Mouse (Mus musculus): ENCODE results near the gene Wnt8b. TPM values are rescaled to one million over a fixed set of nuclear protein-coding genes. Genes with fewer than 3 reads are reported as not detected.

Gene Wnt8b
- total RNA-seq (2012; rRNA removed) = 0.27 and 0.69 TPM in 2 replicates

- Histone ChIP-seq H3K27ac (ENCODE audit: insufficient read depth, low read depth, low read length, poor library complexity, severe bottlenecking) (no peak within 1 kb of the TSS), H3K9me3 (ENCODE audit: control insufficient read depth, insufficient read depth, low read depth, low read length) (no peaks in the 10 kb centered on the region), H3K9ac (ENCODE audit: insufficient read depth, low read depth, low read length, poor library complexity, severe bottlenecking) (no peak within 1 kb of the TSS), H3K4me3 (ENCODE audit: insufficient read depth in 1 of 2, low read depth in 1 of 2, low read length in 2 of 2, poor library complexity in 1 of 2, severe bottlenecking in 1 of 2) (no peak within 1 kb of the TSS), H3K36me3 (ENCODE audit: control insufficient read depth, insufficient read depth, low read length, poor library complexity, severe bottlenecking) (no peaks in the 10 kb centered on the region), H3K4me1 (ENCODE audit: control insufficient read depth in 2 of 2, insufficient read depth in 2 of 2, low read length in 2 of 2, poor library complexity in 1 of 2) (no peaks in the 10 kb centered on the region)
- no peak for DNase-seq (ENCODE audit: low read depth, low spot score)
- TF ChIP-seq ZNF384 (IDR thresholded peaks at IDR 0.05; ENCODE audit: low read depth, low read length) (no peak), MAFK (IDR thresholded peaks at IDR 0.05; ENCODE audit: insufficient read depth, low read depth, low read length) (no peak), ZC3H11A (IDR thresholded peaks at IDR 0.05; ENCODE audit: borderline replicate concordance, low read depth, low read length) (no peak), HCFC1 (IDR thresholded peaks at IDR 0.05; ENCODE audit: borderline replicate concordance, insufficient read depth, low read length) (no peak), CHD2 (IDR thresholded peaks at IDR 0.05; ENCODE audit: low read depth, low read length) (no peak)
- in situ Hi-C loops (cut with MboI; ENCODE audit: low sequenced_read_pairs in 2 of 2, unreplicated experiment in 2 of 2) = no loop called here
Observed at GRCm38 (mm10) chr19:44493128-44493527, at the start of gene Wnt8b. Gene Wnt8b, plus strand, starts transcription at chr19:44493472.

GRCm38 (mm10) chr19:44445755-44446154 lies 47.5 kb upstream of the Wnt8b start:
- no peaks in the 10 kb centered on the region for H3K4me1 ChIP-seq (ENCODE audit: control insufficient read depth in 2 of 2, insufficient read depth in 2 of 2, low read length in 2 of 2, poor library complexity in 1 of 2)
- no peaks in the 10 kb centered on the region for H3K9me3 ChIP-seq (ENCODE audit: control insufficient read depth, insufficient read depth, low read depth, low read length)
- no peak overlapping the region for H3K27ac ChIP-seq (ENCODE audit: insufficient read depth, low read depth, low read length, poor library complexity, severe bottlenecking)
- DNase-seq (ENCODE audit: low read depth, low spot score) = no peak
- H3K36me3 ChIP-seq (ENCODE audit: control insufficient read depth, insufficient read depth, low read length, poor library complexity, severe bottlenecking) = no peaks in the 10 kb centered on the region
- no peak overlapping the region for H3K4me3 ChIP-seq (ENCODE audit: insufficient read depth in 1 of 2, low read depth in 1 of 2, low read length in 2 of 2, poor library complexity in 1 of 2, severe bottlenecking in 1 of 2)
- H3K9ac ChIP-seq (ENCODE audit: insufficient read depth, low read depth, low read length, poor library complexity, severe bottlenecking) = no peak overlapping the region
- TF ChIP-seq HCFC1 (IDR thresholded peaks at IDR 0.05; ENCODE audit: borderline replicate concordance, insufficient read depth, low read length) = no peak
- no peak for TF ChIP-seq ZC3H11A (IDR thresholded peaks at IDR 0.05; ENCODE audit: borderline replicate concordance, low read depth, low read length)
- TF ChIP-seq MAFK (IDR thresholded peaks at IDR 0.05; ENCODE audit: insufficient read depth, low read depth, low read length) = no peak
- no peak for TF ChIP-seq CHD2 (IDR thresholded peaks at IDR 0.05; ENCODE audit: low read depth, low read length)
- no peak for TF ChIP-seq ZNF384 (IDR thresholded peaks at IDR 0.05; ENCODE audit: low read depth, low read length)
- in situ Hi-C loops (cut with MboI; ENCODE audit: low sequenced_read_pairs in 2 of 2, unreplicated experiment in 2 of 2) = no loop called here

- Histone ChIP-seq H3K9me3 (ENCODE audit: control insufficient read depth, insufficient read depth, low read depth, low read length) (no peaks in the 10 kb centered on the region), H3K9ac (ENCODE audit: insufficient read depth, low read depth, low read length, poor library complexity, severe bottlenecking) (no peak overlapping the region), H3K4me3 (ENCODE audit: insufficient read depth in 1 of 2, low read depth in 1 of 2, low read length in 2 of 2, poor library complexity in 1 of 2, severe bottlenecking in 1 of 2) (no peak overlapping the region), H3K4me1 (ENCODE audit: control insufficient read depth in 2 of 2, insufficient read depth in 2 of 2, low read length in 2 of 2, poor library complexity in 1 of 2) (no peaks in the 10 kb centered on the region), H3K36me3 (ENCODE audit: control insufficient read depth, insufficient read depth, low read length, poor library complexity, severe bottlenecking) (no peaks in the 10 kb centered on the region), H3K27ac (ENCODE audit: insufficient read depth, low read depth, low read length, poor library complexity, severe bottlenecking) (no peak overlapping the region; the same call in 1 of the 2 replicates)
- no peak for DNase-seq (ENCODE audit: low read depth, low spot score)
- in situ Hi-C loops (cut with MboI; ENCODE audit: low sequenced_read_pairs in 2 of 2, unreplicated experiment in 2 of 2) = no loop called here
- TF ChIP-seq HCFC1 (IDR thresholded peaks at IDR 0.05; ENCODE audit: borderline replicate concordance, insufficient read depth, low read length) (no peak), MAFK (IDR thresholded peaks at IDR 0.05; ENCODE audit: insufficient read depth, low read depth, low read length) (no peak), CHD2 (IDR thresholded peaks at IDR 0.05; ENCODE audit: low read depth, low read length) (no peak), ZNF384 (IDR thresholded peaks at IDR 0.05; ENCODE audit: low read depth, low read length) (no peak), ZC3H11A (IDR thresholded peaks at IDR 0.05; ENCODE audit: borderline replicate concordance, low read depth, low read length) (no peak)
Observed at GRCm38 (mm10) chr19:44447927-44448326, 45.3 kb upstream of the Wnt8b start.

GRCm38 (mm10) chr19:44454862-44455261 lies 38.4 kb upstream of the Wnt8b start:
- no peak for TF ChIP-seq ZNF384 (IDR thresholded peaks at IDR 0.05; ENCODE audit: low read depth, low read length)
- TF ChIP-seq MAFK (IDR thresholded peaks at IDR 0.05; ENCODE audit: insufficient read depth, low read depth, low read length) = no peak
- TF ChIP-seq ZC3H11A (IDR thresholded peaks at IDR 0.05; ENCODE audit: borderline replicate concordance, low read depth, low read length) = no peak
- no peak for TF ChIP-seq HCFC1 (IDR thresholded peaks at IDR 0.05; ENCODE audit: borderline replicate concordance, insufficient read depth, low read length)
- no peak for TF ChIP-seq CHD2 (IDR thresholded peaks at IDR 0.05; ENCODE audit: low read depth, low read length)
- H3K4me1 ChIP-seq (ENCODE audit: control insufficient read depth in 2 of 2, insufficient read depth in 2 of 2, low read length in 2 of 2, poor library complexity in 1 of 2) = peaks cover 0 to 4% of the 10 kb centered on the region in 2 experiments; a peak in 1 of 4 replicates
- no peak overlapping the region for H3K4me3 ChIP-seq (ENCODE audit: insufficient read depth in 1 of 2, low read depth in 1 of 2, low read length in 2 of 2, poor library complexity in 1 of 2, severe bottlenecking in 1 of 2)
- H3K9ac ChIP-seq (ENCODE audit: insufficient read depth, low read depth, low read length, poor library complexity, severe bottlenecking) = no peak overlapping the region
- in situ Hi-C loops (cut with MboI; ENCODE audit: low sequenced_read_pairs in 2 of 2, unreplicated experiment in 2 of 2) = no loop called here
- no peaks in the 10 kb centered on the region for H3K9me3 ChIP-seq (ENCODE audit: control insufficient read depth, insufficient read depth, low read depth, low read length)
- no peaks in the 10 kb centered on the region for H3K36me3 ChIP-seq (ENCODE audit: control insufficient read depth, insufficient read depth, low read length, poor library complexity, severe bottlenecking)
- H3K27ac ChIP-seq (ENCODE audit: insufficient read depth, low read depth, low read length, poor library complexity, severe bottlenecking) = no peak overlapping the region
- no peak for DNase-seq (ENCODE audit: low read depth, low spot score)

- DNase-seq (ENCODE audit: low read depth, low spot score) = no peak
- Histone ChIP-seq H3K27ac (ENCODE audit: insufficient read depth, low read depth, low read length, poor library complexity, severe bottlenecking) (no peak overlapping the region), H3K4me3 (ENCODE audit: insufficient read depth in 1 of 2, low read depth in 1 of 2, low read length in 2 of 2, poor library complexity in 1 of 2, severe bottlenecking in 1 of 2) (no peak overlapping the region), H3K4me1 (ENCODE audit: control insufficient read depth in 2 of 2, insufficient read depth in 2 of 2, low read length in 2 of 2, poor library complexity in 1 of 2) (peaks cover 0 to 4% of the 10 kb centered on the region in 2 experiments; a peak in 1 of 4 replicates), H3K9me3 (ENCODE audit: control insufficient read depth, insufficient read depth, low read depth, low read length) (no peaks in the 10 kb centered on the region), H3K9ac (ENCODE audit: insufficient read depth, low read depth, low read length, poor library complexity, severe bottlenecking) (no peak overlapping the region), H3K36me3 (ENCODE audit: control insufficient read depth, insufficient read depth, low read length, poor library complexity, severe bottlenecking) (no peaks in the 10 kb centered on the region)
- TF ChIP-seq CHD2 (IDR thresholded peaks at IDR 0.05; ENCODE audit: low read depth, low read length) (no peak), MAFK (IDR thresholded peaks at IDR 0.05; ENCODE audit: insufficient read depth, low read depth, low read length) (no peak), HCFC1 (IDR thresholded peaks at IDR 0.05; ENCODE audit: borderline replicate concordance, insufficient read depth, low read length) (no peak), ZNF384 (IDR thresholded peaks at IDR 0.05; ENCODE audit: low read depth, low read length) (no peak), ZC3H11A (IDR thresholded peaks at IDR 0.05; ENCODE audit: borderline replicate concordance, low read depth, low read length) (no peak)
- in situ Hi-C loops (cut with MboI; ENCODE audit: low sequenced_read_pairs in 2 of 2, unreplicated experiment in 2 of 2) = no loop called here
Observed at GRCm38 (mm10) chr19:44455356-44455755, 37.9 kb upstream of the Wnt8b start.

Measured in ES-E14 (cell line).